Mouse (Mus musculus): ENCODE data around the gene Dtx3.

DNA sequence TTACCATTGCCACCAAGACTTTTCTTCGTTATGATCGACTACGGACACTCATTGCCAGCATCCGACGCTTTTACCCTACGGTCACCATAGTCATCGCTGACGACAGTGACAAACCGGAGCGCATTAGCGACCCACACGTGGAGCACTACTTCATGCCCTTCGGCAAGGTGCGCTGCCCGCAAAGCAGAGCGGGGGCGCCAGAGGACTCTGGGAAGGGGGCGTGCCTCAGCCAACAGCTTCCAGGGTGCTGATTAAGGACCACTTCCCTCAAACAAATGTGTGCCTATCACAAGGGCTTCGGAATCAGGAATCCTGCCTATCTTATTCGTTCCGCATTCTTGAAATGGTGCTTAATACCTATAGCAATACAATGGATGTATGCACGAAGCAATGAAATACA, 25.5 kb downstream of the Dtx3 start:
- no peak for TF ChIP-seq POLR2A (IDR thresholded peaks at IDR 0.05; ENCODE audit: control insufficient read depth, low read depth, low read length)
- no peak for TF ChIP-seq CTCF (IDR thresholded peaks at IDR 0.05; ENCODE audit: control insufficient read depth, insufficient read depth, insufficient replicate concordance, low read depth, low read length)
